Comparison of ENCODE assay signal across 35 mouse cellular contexts in the genomic region with DNA sequence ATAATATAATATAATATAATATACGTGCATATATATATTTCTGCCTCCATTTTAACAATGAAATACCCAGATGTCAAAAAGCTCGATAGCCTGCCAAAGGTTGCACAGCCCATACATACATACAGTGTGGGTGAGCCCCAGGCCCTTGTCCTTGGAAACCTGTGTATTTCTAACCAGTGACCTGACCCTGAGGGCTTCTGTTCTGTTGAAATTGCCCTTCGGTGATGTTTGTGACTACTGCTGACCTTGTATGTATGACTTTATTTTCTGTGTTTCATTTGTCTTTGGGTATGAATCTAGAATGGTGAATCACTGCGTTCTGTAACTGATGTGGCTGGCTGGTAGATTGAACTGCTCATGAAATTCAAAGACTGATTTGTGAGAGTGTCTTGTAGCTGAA.
"Had no signal": no experiment of that assay in that cellular context is flagged by ENCODE, and none has a peak within 500 bp of the region (broad histone marks: within the 10 kb centered on the region; RNA-seq: fewer than 3 reads in every experiment).

No protein-coding gene starts in this region.

- H3K4me2 ChIP-seq: heart, embryonic 11.5 days; heart, embryonic 12.5 days; heart, embryonic 13.5 days; heart, embryonic 15.5 days; hindbrain, embryonic 12.5 days; hindbrain, embryonic 13.5 days; hindbrain, embryonic 14.5 days; hindbrain, embryonic 15.5 days; intestine, embryonic 15.5 days; kidney, embryonic 15.5 days had no signal

- H3K36me3 ChIP-seq: heart, embryonic 10.5 days; heart, embryonic 12.5 days; heart, embryonic 13.5 days; heart, embryonic 15.5 days; hindbrain, embryonic 10.5 days; hindbrain, embryonic 12.5 days; hindbrain, embryonic 13.5 days; hindbrain, embryonic 15.5 days; intestine, embryonic 15.5 days; kidney, embryonic 15.5 days had no signal

- H3K27ac ChIP-seq: heart, embryonic 10.5 days; heart, embryonic 13.5 days; heart, embryonic 15.5 days; hindbrain, embryonic 10.5 days; hindbrain, embryonic 12.5 days; hindbrain, embryonic 13.5 days; hindbrain, embryonic 14.5 days; hindbrain, embryonic 15.5 days; hindbrain, postnatal 0 days; intestine, embryonic 15.5 days; kidney, embryonic 15.5 days; kidney, postnatal 0 days; layer of hippocampus, adult 2 months had no signal

- H3K9ac ChIP-seq: heart, embryonic 12.5 days; heart, embryonic 13.5 days; heart, embryonic 15.5 days; hindbrain, embryonic 12.5 days; hindbrain, embryonic 13.5 days; hindbrain, embryonic 14.5 days; hindbrain, embryonic 15.5 days; intestine, embryonic 15.5 days; kidney, embryonic 15.5 days had no signal

- DNase-seq: heart, postnatal 10 days; heart, postnatal 14 days; heart, postnatal 36 days; heart, postnatal 4 days; kidney, adult 11 months; kidney, adult 18-20 months; kidney, adult 2 months; kidney, adult 8-10 months; kidney, adult 9 months; kidney, postnatal 10 days; kidney, postnatal 14 days; kidney, postnatal 25 days; kidney, postnatal 36 days; kidney, postnatal 4 days; layer of hippocampus, adult 9-11 months; layer of hippocampus, postnatal 36 days had no signal

- H3K9me3 ChIP-seq: heart, embryonic 10.5 days; heart, embryonic 12.5 days; heart, embryonic 13.5 days; heart, embryonic 15.5 days; hindbrain, embryonic 10.5 days; hindbrain, embryonic 12.5 days; hindbrain, embryonic 13.5 days; hindbrain, embryonic 15.5 days; intestine, embryonic 15.5 days; kidney, embryonic 15.5 days had no signal

- H3K27me3 ChIP-seq: heart, embryonic 12.5 days; heart, embryonic 13.5 days; heart, embryonic 15.5 days; hindbrain, embryonic 12.5 days; hindbrain, embryonic 13.5 days; hindbrain, embryonic 15.5 days; intestine, embryonic 15.5 days; kidney, embryonic 15.5 days had no signal

- H3K4me3 ChIP-seq: heart, embryonic 10.5 days; heart, embryonic 12.5 days; heart, embryonic 13.5 days; heart, embryonic 15.5 days; hindbrain, embryonic 10.5 days; hindbrain, embryonic 12.5 days; hindbrain, embryonic 13.5 days; hindbrain, embryonic 15.5 days; intestine, embryonic 15.5 days; kidney, embryonic 15.5 days; layer of hippocampus, adult 2 months had no signal

- ATAC-seq: hindbrain, embryonic 16.5 days; hindbrain, postnatal 0 days; inflammation-experienced regulatory T-cells, adult 6 months; intestine, embryonic 15.5 days; intestine, embryonic 16.5 days; intestine, postnatal 0 days had no signal
